Mouse (Mus musculus): ENCODE measurements around the gene Spint3.
"Not testable (repeated sequence)": the region's sequence is repeated elsewhere in the genome, so short reads cannot be mapped to it uniquely, and the experiment has no call there.

The Spint3 gene

GRCm38 (mm10) chr2:164573359-164573758 lies at the start of gene Spint3:
Spint3 (minus strand) TSS chr2:164573459.
- not testable (repeated sequence) for DNase-seq

GRCm38 (mm10) chr2:164621775-164622174 lies 48.5 kb upstream of the Spint3 start:
- DNase-seq: peak in 1 of 2 experiments; percentile 2

DNA sequence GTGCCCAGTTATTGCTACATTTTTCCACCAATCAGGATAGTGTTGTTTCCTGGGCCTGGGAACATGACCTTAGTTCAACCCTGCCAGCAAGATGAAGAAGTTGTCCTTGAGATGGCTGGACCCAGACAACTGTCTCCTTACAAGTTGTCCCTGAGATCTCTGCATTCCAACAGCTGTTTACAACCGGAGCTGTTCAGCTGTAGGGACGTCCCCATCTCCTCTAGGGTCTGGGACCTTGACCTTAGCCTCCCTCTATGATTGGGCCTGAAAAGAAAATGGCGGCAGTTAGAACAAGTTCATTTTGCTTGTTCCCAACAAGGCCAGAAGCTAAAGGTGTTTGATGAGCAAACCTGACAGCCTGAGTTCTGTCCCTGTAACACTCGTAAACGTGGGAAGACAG lies 45.8 kb upstream of the Spint3 start:
- DNase-seq: no peak

DNA sequence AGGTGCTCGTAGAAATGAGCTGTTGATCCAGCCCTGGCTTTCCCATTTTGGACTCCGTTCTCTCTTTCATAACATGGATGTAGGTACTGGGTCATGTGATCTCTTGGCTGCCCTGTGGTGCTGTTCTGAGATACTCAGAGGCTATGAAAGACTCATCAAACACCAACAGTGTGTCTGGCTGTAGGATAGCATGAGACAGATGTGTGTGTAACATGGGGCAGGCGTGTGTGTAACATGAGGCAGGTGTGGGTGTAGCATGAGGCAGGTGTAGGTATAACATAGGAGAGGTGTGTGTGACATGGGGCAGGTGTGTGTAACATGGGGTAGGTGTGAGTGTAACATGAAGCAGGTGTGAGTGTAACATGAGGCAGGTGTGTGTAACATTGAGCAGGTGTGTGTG lies 42.1 kb upstream of the Spint3 start:
- DNase-seq: no peak

DNA sequence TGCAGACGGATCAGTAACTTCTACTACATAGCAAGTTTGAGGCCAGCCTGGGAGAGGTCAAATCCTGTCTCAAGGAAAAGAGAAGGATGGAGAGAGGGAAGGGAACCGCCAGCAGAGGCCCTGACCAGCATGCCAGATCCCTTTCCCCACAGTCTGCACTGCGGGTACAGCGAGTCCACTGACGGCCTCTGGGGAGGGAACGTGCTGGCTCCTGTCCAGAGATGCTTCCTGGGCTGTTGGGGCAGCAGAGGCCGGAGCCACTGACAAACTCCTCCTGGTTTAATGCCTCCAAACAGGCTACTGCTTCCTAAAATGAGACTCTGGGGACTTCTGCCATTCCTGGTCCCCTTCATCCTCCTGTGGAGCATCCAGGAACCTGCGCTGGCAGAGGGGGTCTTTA lies 40.2 kb upstream of the Spint3 start, which contains the start of the genes Wfdc6b and Wfdc8:
TSS of gene Wfdc6b (plus strand) at position 52 of the 400 bp plus-strand sequence.
TSS of gene Wfdc8 (minus strand) at position 156 of the 400 bp plus-strand sequence.
- DNase-seq: peak; percentile 34 to 68

DNA sequence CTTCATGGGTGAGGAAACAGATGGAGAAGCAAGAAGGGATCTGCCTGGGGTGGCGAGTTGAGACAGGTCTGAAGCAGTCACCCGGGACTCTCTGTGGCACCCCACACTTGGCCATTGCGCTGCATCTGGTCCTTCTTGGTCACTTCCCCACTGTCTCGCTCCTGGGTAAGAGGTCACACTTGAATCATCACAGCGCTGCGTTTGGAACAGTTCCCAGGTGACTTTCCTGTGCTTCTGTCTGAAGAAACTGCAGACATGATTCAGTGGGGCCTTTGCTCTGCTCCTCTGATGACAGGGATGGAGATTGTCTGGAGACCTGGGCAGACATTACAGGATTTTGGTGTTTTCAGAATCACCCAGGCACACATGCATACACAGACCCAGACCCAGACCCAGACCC lies 35.5 kb upstream of the Spint3 start:
- DNase-seq: no peak

- DNase-seq: no peak
These were observed 31.2 kb upstream of the Spint3 start for GRCm38 (mm10) chr2:164604411-164604810.

DNA sequence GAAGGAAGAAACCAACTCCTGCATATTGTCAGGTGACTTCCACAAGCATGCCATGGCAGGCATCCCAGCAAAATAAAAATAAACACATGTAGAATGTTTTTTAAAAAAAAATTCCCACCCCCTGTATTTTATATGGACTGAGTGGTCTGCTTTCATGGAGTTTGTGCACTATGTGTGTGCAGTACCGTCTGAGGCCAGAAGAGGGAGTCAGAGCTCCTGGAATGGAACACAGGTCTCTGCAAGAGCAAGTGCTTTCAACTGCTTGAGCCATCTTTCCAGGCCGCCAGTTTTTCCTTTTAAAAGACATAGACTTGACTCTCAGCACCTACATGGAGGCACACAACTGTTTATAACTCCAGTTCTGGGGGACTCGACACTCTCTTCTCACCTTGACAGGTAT lies 30.2 kb upstream of the Spint3 start:
- no peak for DNase-seq

- DNase-seq: no peak
These were observed 26.9 kb upstream of the Spint3 start for GRCm38 (mm10) chr2:164600179-164600578.

- no peak for DNase-seq
These were observed 20.2 kb upstream of the Spint3 start, which contains the start of gene Eppin for GRCm38 (mm10) chr2:164593494-164593893. Eppin (minus strand) TSS chr2:164593594.

DNA sequence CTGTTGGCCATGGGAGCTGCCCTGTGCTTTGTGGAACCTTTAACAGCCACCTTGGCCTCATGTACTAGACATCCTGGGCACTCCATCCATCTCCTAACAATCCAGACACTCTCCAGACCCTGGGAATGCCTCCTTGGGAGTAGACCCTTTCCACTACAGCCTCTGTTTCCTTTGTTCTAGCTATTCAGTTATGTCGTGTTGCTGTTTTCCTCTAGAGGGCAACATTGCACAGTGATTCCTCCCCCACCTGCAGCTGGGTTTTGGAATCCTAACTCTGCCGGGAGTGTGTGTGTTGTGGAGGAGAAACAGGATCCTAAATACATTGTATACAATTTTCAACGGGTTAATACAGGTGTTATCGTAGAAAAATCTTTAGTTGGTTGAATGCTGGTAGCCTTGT lies 18.8 kb upstream of the Spint3 start:
- DNase-seq: peak; percentile 29 to 38

- DNase-seq: peak in 1 of 2 experiments; percentile 27
These were observed 11.9 kb upstream of the Spint3 start, which contains the start of gene Wfdc6a for GRCm38 (mm10) chr2:164585025-164585725. Wfdc6a (minus strand) TSS chr2:164585447.

DNA sequence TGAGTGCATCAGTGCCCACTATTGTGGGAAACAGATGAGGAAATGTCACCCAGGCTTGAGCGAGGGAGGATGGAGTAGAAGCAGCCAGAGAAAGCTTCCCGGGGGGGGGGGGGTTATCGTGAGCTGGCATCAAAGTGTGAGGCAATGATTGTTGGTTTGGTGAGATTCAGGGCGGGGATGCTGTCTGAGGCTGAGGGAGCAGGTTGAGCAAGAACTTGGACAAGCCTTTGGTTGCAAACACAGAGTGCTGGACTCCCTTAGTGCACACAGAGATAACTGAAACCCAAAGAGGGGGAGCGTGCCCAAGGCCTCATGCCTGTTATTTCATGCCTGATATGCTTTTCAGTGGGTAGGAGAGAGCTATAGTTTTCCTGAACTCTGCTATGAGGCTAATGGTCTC lies 5.8 kb downstream of the Spint3 start:
- DNase-seq: no peak

GRCm38 (mm10) chr2:164566997-164567396 lies 6.3 kb downstream of the Spint3 start:
- DNase-seq: peak in 1 of 2 experiments; percentile 10

GRCm38 (mm10) chr2:164564346-164564745 lies 8.9 kb downstream of the Spint3 start:
- no peak for DNase-seq

GRCm38 (mm10) chr2:164563339-164564038 lies 9.8 kb downstream of the Spint3 start:
- peak; percentile 60 to 71 for DNase-seq

GRCm38 (mm10) chr2:164562391-164563188 lies 10.7 kb downstream of the Spint3 start, which contains the start of gene Wfdc2:
Wfdc2 (plus strand) TSS chr2:164562413.
- peak; percentile 66 to 85 for DNase-seq

DNA sequence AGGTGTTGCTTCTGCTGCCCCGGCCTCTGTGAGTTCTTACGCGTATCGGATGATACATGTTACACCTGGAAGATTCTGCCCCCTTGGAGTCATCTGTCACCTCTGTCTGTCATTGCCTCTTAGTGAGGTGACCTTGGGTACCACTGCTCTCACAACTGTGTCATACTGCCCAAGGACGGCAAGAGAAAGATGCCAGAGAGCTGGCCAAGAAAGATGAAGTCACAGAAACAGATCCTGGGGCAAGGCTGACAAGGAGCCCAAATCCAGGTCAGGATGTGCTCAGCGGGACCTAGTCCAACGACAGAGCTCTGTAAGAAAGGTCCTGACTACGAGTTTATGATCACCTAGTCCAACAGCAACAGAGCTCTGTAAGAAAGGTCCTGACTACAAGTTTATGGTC lies 13.2 kb downstream of the Spint3 start:
- no peak for DNase-seq

DNA sequence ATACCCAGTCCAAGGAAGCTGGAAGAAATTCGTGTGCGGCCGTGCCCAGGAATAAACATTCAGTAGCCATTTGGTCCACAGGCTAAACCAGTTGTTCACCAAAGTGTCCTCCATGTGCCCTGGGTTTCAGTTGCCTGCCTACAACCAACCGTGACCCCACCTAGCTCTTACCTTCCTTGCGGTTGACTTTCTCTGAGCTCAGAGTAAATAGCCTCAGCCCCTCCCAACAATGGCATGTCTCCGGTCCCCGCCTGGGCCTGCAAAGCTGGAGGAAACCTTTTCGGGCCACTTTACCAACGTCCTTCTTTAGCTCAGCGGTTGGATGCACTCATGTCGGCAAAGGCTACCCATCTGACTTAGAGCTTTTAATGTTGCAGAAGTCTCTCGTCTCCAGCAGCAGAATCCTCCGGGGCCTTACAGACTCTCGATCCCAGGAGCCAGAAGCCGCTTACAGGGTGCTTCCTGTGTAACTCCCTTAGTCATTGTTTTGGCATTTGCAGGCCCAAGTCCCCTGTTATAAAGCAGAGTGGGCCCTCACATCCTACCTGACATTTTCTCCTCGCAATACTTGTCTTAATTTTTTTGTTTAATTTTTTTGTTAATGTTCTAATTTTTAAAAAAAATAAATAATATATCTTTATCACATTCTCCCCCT lies 14.1 kb downstream of the Spint3 start:
- no peak for DNase-seq

GRCm38 (mm10) chr2:164558426-164558825 lies 14.8 kb downstream of the Spint3 start:
- DNase-seq: no peak

DNA sequence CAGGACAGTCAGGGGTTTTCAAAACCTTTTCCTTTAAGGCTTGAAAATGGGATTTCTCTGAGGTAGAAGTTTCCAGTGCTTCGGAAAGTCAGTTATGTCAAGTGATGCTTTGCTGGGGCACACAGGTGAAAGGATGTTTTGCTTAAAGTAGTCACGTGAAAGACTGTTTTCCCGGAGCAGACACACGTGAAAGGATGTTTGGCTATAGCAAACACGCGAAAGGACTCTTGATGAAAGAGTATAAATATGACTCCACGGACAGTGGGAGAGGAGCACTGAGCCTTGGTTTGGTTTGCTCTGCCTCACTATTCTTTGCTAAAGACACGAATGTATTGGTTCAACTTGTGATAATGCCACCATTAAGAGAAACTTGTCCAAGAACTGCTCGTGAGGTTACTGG lies 21.8 kb downstream of the Spint3 start:
- no peak for DNase-seq

GRCm38 (mm10) chr2:164550895-164551269 lies 22.4 kb downstream of the Spint3 start:
- no peak for DNase-seq
